Mouse (Mus musculus): ENCODE measurements at regions not wholly inside any gene's neighbourhood (a gene's known extent, or its start where the extent isn't known, plus 50 kb on each side); places are given as distances from the start of the nearest gene placed in this dataset.

DNA sequence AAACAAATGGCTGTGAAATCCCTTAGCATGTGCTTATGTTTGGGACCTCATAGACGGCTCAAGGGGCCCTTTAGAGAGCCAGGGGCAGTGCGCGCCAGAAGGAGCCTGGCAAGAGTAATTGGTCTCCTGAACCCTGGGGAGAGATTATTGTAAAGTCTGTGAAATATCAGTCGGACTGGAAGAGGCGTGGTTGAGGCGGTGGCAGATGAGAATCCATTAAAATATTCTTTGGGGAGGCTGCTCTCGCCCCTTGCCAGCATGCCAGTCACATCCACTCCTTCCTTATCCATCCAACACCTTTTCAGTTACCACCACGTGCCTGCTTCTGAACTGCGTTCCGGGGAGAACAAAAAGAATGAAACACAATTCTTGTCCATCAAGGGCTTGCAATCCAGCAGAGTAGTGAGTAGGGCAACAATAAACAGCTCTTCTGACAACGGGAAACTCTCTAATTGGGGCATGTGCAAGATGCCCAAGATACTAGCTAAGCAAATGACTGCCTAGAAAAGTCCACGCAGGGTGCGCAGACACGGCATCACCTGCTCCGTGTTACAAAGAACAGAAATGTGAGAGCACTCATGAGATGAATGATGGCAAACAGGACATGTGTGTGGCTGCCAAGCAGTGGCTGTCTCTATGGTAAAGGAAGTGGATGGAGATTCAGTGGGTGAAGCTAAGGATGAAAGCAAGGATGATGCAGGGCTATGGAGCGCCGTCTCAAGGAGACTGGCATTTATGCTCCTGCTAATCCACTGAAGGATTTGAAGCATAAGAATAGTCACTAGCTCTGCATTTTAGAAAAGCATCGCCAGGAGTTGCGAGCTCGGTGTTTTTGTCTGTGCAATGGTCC, 320.6 kb upstream of the Zfp462 start:
- no peak for TF ChIP-seq TCF3 (IDR thresholded peaks at IDR 0.05; ENCODE audit: insufficient read length, low read depth)
- no peak for TF ChIP-seq E2F4 (IDR thresholded peaks at IDR 0.05; ENCODE audit: insufficient read depth)
- no peak for TF ChIP-seq CEBPB (IDR thresholded peaks at IDR 0.05; ENCODE audit: insufficient read depth, poor library complexity, severe bottlenecking)
- no peak for TF ChIP-seq USF1 (IDR thresholded peaks at IDR 0.05; ENCODE audit: low read depth)
- no peak for TF ChIP-seq POLR2A (IDR thresholded peaks at IDR 0.05; ENCODE audit: insufficient read length, low read depth)
- TF ChIP-seq SRF (IDR thresholded peaks at IDR 0.05; ENCODE audit: control insufficient read depth, insufficient read length, low read depth) = no peak
- no peak for TF ChIP-seq MYOG (IDR thresholded peaks at IDR 0.05; ENCODE audit: control insufficient read depth in 1 of 3, insufficient read depth in 1 of 3, insufficient read length in 2 of 3, low read depth in 2 of 3)
- no peak for TF ChIP-seq REST (IDR thresholded peaks at IDR 0.05; ENCODE audit: insufficient read depth, insufficient read length)
- TF ChIP-seq TCF12 (IDR thresholded peaks at IDR 0.05; ENCODE audit: insufficient read depth, poor library complexity, severe bottlenecking) = no peak
- Histone ChIP-seq H3K79me2 (ENCODE audit: control insufficient read depth, insufficient read depth) (no peaks in the 10 kb centered on the region), H3K36me3 (ENCODE audit: control insufficient read depth, insufficient read depth) (no peaks in the 10 kb centered on the region), H3K4me2 (ENCODE audit: low read depth) (no peak overlapping the region), H3K4me3 (no peak overlapping the region), H3K27me3 (ENCODE audit: control insufficient read depth, insufficient read depth, insufficient read length) (no peaks in the 10 kb centered on the region), H3ac (ENCODE audit: control insufficient read depth, insufficient read length) (no peak overlapping the region)

DNA sequence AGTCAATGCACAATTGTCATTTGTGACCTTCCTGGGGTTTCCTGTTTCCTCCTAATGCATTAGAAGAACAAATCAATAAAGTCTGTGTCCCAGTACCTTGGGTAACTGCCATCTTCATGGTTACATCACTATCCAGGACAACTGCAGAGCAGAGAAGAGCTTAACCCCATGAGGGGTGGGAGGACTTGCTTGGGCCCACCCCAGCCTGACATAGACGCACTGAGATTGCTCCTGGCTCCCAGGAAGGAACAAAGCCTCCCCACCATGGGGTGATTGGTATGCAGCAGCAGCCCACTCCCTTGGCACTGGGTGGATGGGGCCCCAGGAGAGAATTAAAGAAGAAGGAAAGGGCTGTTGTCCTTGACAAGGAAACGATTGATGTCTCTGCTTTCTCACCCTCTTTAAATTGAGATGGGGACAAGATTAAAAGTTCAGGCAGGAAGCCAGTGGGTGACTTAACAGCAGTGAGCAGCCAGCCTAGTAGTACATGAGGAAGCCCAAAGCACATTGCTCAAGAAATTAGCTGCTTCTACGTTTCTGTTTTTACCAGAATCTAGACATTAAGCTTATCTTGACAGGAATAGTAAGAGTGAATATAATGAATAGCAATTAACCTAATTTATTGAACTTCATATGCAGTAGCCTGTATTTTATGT, 307.7 kb upstream of the Zfp462 start:
- no peak overlapping the region for H3K4me2 ChIP-seq (ENCODE audit: low read depth)
- no peaks in the 10 kb centered on the region for H3K79me2 ChIP-seq (ENCODE audit: control insufficient read depth, insufficient read depth)
- H3K36me3 ChIP-seq (ENCODE audit: control insufficient read depth, insufficient read depth) = no peaks in the 10 kb centered on the region
- no peak overlapping the region for H3ac ChIP-seq (ENCODE audit: control insufficient read depth, insufficient read length)
- H3K27me3 ChIP-seq (ENCODE audit: control insufficient read depth, insufficient read depth, insufficient read length) = no peaks in the 10 kb centered on the region
- H3K4me3 ChIP-seq = no peak overlapping the region
- TF ChIP-seq E2F4 (IDR thresholded peaks at IDR 0.05; ENCODE audit: insufficient read depth) = no peak
- no peak for TF ChIP-seq CEBPB (IDR thresholded peaks at IDR 0.05; ENCODE audit: insufficient read depth, poor library complexity, severe bottlenecking)
- no peak for TF ChIP-seq USF1 (IDR thresholded peaks at IDR 0.05; ENCODE audit: low read depth)
- no peak for TF ChIP-seq POLR2A (IDR thresholded peaks at IDR 0.05; ENCODE audit: insufficient read length, low read depth)
- no peak for TF ChIP-seq POLR2AphosphoS2 (IDR thresholded peaks at IDR 0.05; ENCODE audit: insufficient read length, low read depth)
- no peak for TF ChIP-seq MYOD1 (IDR thresholded peaks at IDR 0.05; ENCODE audit: control insufficient read depth in 1 of 3, insufficient read length in 2 of 3, low read depth in 2 of 3)
- TF ChIP-seq TCF12 (IDR thresholded peaks at IDR 0.05; ENCODE audit: insufficient read depth, poor library complexity, severe bottlenecking) = no peak
- TF ChIP-seq TCF3 (IDR thresholded peaks at IDR 0.05; ENCODE audit: insufficient read length, low read depth) = no peak
- TF ChIP-seq MAX (IDR thresholded peaks at IDR 0.05; ENCODE audit: low read depth) = no peak
- TF ChIP-seq REST (IDR thresholded peaks at IDR 0.05; ENCODE audit: insufficient read depth, insufficient read length) = no peak
- no peak for TF ChIP-seq MYOG (IDR thresholded peaks at IDR 0.05; ENCODE audit: control insufficient read depth in 1 of 3, insufficient read depth in 1 of 3, insufficient read length in 2 of 3, low read depth in 2 of 3)

DNA sequence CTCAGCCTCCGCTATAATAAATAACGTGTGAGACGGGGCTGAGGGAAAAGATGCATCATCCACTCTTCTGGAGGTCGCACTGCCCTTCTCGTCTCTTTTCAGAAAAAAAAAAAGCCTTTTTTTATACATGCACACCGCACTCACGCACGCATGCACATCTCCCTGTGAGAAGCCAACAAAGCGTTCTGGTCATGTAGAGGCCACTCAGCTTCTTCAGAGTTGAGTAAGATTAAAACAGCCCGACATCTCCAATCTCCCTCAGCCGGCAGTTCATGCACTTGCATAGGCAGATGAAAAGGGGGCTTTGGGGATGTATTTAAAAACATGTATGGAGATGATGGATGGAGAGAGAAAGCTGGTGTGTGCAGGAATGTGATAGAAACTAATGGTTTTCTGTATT, 298.8 kb upstream of the Zfp462 start:
- no peaks in the 10 kb centered on the region for H3K36me3 ChIP-seq (ENCODE audit: control insufficient read depth, insufficient read depth)
- TF ChIP-seq TCF12 (IDR thresholded peaks at IDR 0.05; ENCODE audit: insufficient read depth, poor library complexity, severe bottlenecking) (no peak), E2F4 (IDR thresholded peaks at IDR 0.05; ENCODE audit: insufficient read depth) (no peak), SRF (IDR thresholded peaks at IDR 0.05; ENCODE audit: control insufficient read depth, insufficient read length, low read depth) (no peak), POLR2A (IDR thresholded peaks at IDR 0.05; ENCODE audit: insufficient read length, low read depth) (no peak), REST (IDR thresholded peaks at IDR 0.05; ENCODE audit: insufficient read depth, insufficient read length) (no peak), CEBPB (IDR thresholded peaks at IDR 0.05; ENCODE audit: insufficient read depth, poor library complexity, severe bottlenecking) (no peak), POLR2AphosphoS2 (IDR thresholded peaks at IDR 0.05; ENCODE audit: insufficient read length, low read depth) (no peak), TCF3 (IDR thresholded peaks at IDR 0.05; ENCODE audit: insufficient read length, low read depth) (no peak), MYOD1 (IDR thresholded peaks at IDR 0.05; ENCODE audit: control insufficient read depth in 1 of 3, insufficient read length in 2 of 3, low read depth in 2 of 3) (no peak), USF1 (IDR thresholded peaks at IDR 0.05; ENCODE audit: low read depth) (no peak), MAX (IDR thresholded peaks at IDR 0.05; ENCODE audit: low read depth) (no peak)
- no peaks in the 10 kb centered on the region for H3K27me3 ChIP-seq (ENCODE audit: control insufficient read depth, insufficient read depth, insufficient read length)
- H3K79me2 ChIP-seq (ENCODE audit: control insufficient read depth, insufficient read depth) = no peaks in the 10 kb centered on the region
- H3K4me2 ChIP-seq (ENCODE audit: low read depth) = no peak overlapping the region
- H3K4me3 ChIP-seq = no peak overlapping the region
- H3ac ChIP-seq (ENCODE audit: control insufficient read depth, insufficient read length) = no peak overlapping the region

DNA sequence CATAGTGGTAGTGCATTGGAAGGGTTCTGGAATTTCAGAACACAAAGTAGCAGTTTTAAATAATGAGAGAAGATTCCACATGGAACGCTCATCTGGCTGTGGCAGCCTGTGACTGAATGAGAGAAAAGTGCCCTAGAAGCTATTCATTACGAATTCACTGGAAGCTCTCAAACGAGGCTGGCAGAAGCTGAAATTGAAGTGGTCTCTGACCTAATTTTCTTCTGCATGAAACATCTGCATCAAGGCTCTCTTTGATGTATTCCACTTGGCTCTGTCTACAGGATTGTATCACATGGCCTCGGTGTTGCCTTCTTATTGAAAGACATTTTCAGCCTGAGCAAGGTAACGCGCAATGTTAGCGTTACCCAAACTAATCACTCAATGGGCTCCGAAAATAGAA, 298.4 kb upstream of the Zfp462 start:
- Histone ChIP-seq H3K79me2 (ENCODE audit: control insufficient read depth, insufficient read depth) (no peaks in the 10 kb centered on the region), H3K4me3 (no peak overlapping the region), H3ac (ENCODE audit: control insufficient read depth, insufficient read length) (no peak overlapping the region), H3K27me3 (ENCODE audit: control insufficient read depth, insufficient read depth, insufficient read length) (no peaks in the 10 kb centered on the region), H3K36me3 (ENCODE audit: control insufficient read depth, insufficient read depth) (no peaks in the 10 kb centered on the region), H3K4me2 (ENCODE audit: low read depth) (no peak overlapping the region)
- no peak for TF ChIP-seq SRF (IDR thresholded peaks at IDR 0.05; ENCODE audit: control insufficient read depth, insufficient read length, low read depth)

DNA sequence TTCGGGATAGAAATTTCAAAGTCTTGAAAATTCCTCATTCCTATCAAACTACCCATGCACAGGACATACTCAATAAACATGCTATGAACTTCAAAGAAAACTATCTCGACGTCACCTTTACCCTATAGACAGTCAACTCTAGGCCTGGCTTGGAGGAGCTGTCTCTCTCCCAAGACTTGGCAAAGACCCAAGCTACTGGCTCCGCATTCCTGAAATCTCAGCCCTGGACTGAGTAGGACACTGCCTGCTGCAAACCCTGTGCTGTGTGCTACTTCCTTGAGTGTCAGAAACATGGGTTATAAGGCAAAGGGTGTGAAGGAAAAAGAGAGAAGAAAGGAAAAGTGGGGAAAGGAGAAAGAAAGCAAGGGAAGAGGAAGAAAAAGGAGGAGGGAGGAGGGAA, 296.6 kb upstream of the Zfp462 start:
- H3K4me3 ChIP-seq = no peak overlapping the region
- TF ChIP-seq TCF12 (IDR thresholded peaks at IDR 0.05; ENCODE audit: insufficient read depth, poor library complexity, severe bottlenecking) (no peak), REST (IDR thresholded peaks at IDR 0.05; ENCODE audit: insufficient read depth, insufficient read length) (no peak), SRF (IDR thresholded peaks at IDR 0.05; ENCODE audit: control insufficient read depth, insufficient read length, low read depth) (no peak), CEBPB (IDR thresholded peaks at IDR 0.05; ENCODE audit: insufficient read depth, poor library complexity, severe bottlenecking) (no peak), POLR2AphosphoS2 (IDR thresholded peaks at IDR 0.05; ENCODE audit: insufficient read length, low read depth) (no peak), MYOG (IDR thresholded peaks at IDR 0.05; ENCODE audit: control insufficient read depth in 1 of 3, insufficient read depth in 1 of 3, insufficient read length in 2 of 3, low read depth in 2 of 3) (no peak), MYOD1 (IDR thresholded peaks at IDR 0.05; ENCODE audit: control insufficient read depth in 1 of 3, insufficient read length in 2 of 3, low read depth in 2 of 3) (no peak), POLR2A (IDR thresholded peaks at IDR 0.05; ENCODE audit: insufficient read length, low read depth) (no peak), USF1 (IDR thresholded peaks at IDR 0.05; ENCODE audit: low read depth) (no peak), MAX (IDR thresholded peaks at IDR 0.05; ENCODE audit: low read depth) (no peak), E2F4 (IDR thresholded peaks at IDR 0.05; ENCODE audit: insufficient read depth) (no peak), TCF3 (IDR thresholded peaks at IDR 0.05; ENCODE audit: insufficient read length, low read depth) (no peak)
- H3K36me3 ChIP-seq (ENCODE audit: control insufficient read depth, insufficient read depth) = no peaks in the 10 kb centered on the region
- no peak overlapping the region for H3K4me2 ChIP-seq (ENCODE audit: low read depth)
- no peak overlapping the region for H3ac ChIP-seq (ENCODE audit: control insufficient read depth, insufficient read length)
- H3K79me2 ChIP-seq (ENCODE audit: control insufficient read depth, insufficient read depth) = no peaks in the 10 kb centered on the region
- H3K27me3 ChIP-seq (ENCODE audit: control insufficient read depth, insufficient read depth, insufficient read length) = no peaks in the 10 kb centered on the region
